Mouse (Mus musculus): ENCODE results near the gene Gm21954.

Gene Gm21954

GRCm38 (mm10) chr3:55461685-55462655, 10.0 kb downstream of the Gm21954 start:
- DNase-seq: peak; percentile 20

- DNase-seq: no peak
Measured at GRCm38 (mm10) chr3:55461092-55461491, 10.9 kb downstream of the Gm21954 start.

- no peak for DNase-seq
Measured at GRCm38 (mm10) chr3:55452464-55452863, 19.5 kb downstream of the Gm21954 start.

- no peak for DNase-seq
Measured at GRCm38 (mm10) chr3:55451877-55452276, 20.1 kb downstream of the Gm21954 start.

- no peak for DNase-seq
Measured at GRCm38 (mm10) chr3:55451035-55451434, 21.0 kb downstream of the Gm21954 start.

GRCm38 (mm10) chr3:55449148-55449547, 22.9 kb downstream of the Gm21954 start:
- no peak for DNase-seq

- peak; percentile 14 for DNase-seq
Measured at GRCm38 (mm10) chr3:55447486-55448460, 24.2 kb downstream of the Gm21954 start.

- DNase-seq: no peak
Measured at GRCm38 (mm10) chr3:55446681-55447080, 25.3 kb downstream of the Gm21954 start.

- DNase-seq: no peak
Measured at GRCm38 (mm10) chr3:55443725-55444124, 28.3 kb downstream of the Gm21954 start.

GRCm38 (mm10) chr3:55443271-55443670, 28.7 kb downstream of the Gm21954 start:
- DNase-seq: no peak

GRCm38 (mm10) chr3:55442012-55442645, 29.9 kb downstream of the Gm21954 start:
- no peak for DNase-seq

- DNase-seq: no peak
Measured at GRCm38 (mm10) chr3:55440342-55440741, 31.7 kb downstream of the Gm21954 start.

- no peak for DNase-seq
Measured at GRCm38 (mm10) chr3:55438824-55439446, 33.1 kb downstream of the Gm21954 start.

GRCm38 (mm10) chr3:55434276-55434675, 37.7 kb downstream of the Gm21954 start:
- DNase-seq: no peak

- no peak for DNase-seq
Measured at GRCm38 (mm10) chr3:55431223-55431622, 40.8 kb downstream of the Gm21954 start.

- no peak for DNase-seq
Measured at GRCm38 (mm10) chr3:55430022-55430549, 41.9 kb downstream of the Gm21954 start.

GRCm38 (mm10) chr3:55423640-55424397, 48.2 kb downstream of the Gm21954 start:
- peak; percentile 31 for DNase-seq

GRCm38 (mm10) chr3:55420436-55421083, 51.5 kb downstream of the Gm21954 start:
- DNase-seq: peak; percentile 27

GRCm38 (mm10) chr3:55419334-55419733, 52.7 kb downstream of the Gm21954 start:
- DNase-seq: no peak

- no peak for DNase-seq
Measured at GRCm38 (mm10) chr3:55418845-55419244, 53.2 kb downstream of the Gm21954 start.

GRCm38 (mm10) chr3:55415527-55415950, 56.5 kb downstream of the Gm21954 start:
- peak; percentile 13 for DNase-seq
